Mouse (Mus musculus): ENCODE measurements around the gene Stx3.

GRCm38 (mm10) chr19:11810003-11810758 is 9.0 kb downstream of the Stx3 start:
- TF ChIP-seq CTCF (conservative IDR thresholded peaks at IDR 0.05; ENCODE audit: low read length), result no peak
- no peak for TF ChIP-seq NANOG (IDR thresholded peaks at IDR 0.05; ENCODE audit: borderline replicate concordance, low read length)
